Mouse (Mus musculus) forebrain, embryonic 16.5 days (tissue): ENCODE measurements around the gene Sapcd1. TPM values are rescaled to one million over a fixed set of nuclear protein-coding genes. Genes with fewer than 3 reads are reported as not detected.

Experiments used
- ATAC-seq: fragments of 200-750 bp; cut with Nextera tagmentation; 2 replicates; pipeline ENCODE4 v1.8.0; 2017; ENCODE audit warnings: mild to moderate bottlenecking, moderate library complexity
- H3K27ac ChIP-seq: fragments of 300-500 bp; sonication (generic); 2 replicates; pipeline ENCODE4 v1.5.1; 2014; ENCODE audit warnings: low read length, control low read depth
- H3K27me3 ChIP-seq: fragments of 300-500 bp; sonication (generic); replicated peaks from 2 replicates; pipeline ENCODE4 v1.6.1; 2014; ENCODE audit warnings: low read length; ENCODE audit not compliant: control insufficient read depth, insufficient read depth
- H3K36me3 ChIP-seq: fragments of 300-500 bp; sonication (generic); 2 replicates; pipeline ENCODE4 v1.6.1; 2014; ENCODE audit not compliant: control insufficient read depth, insufficient read depth
- H3K4me1 ChIP-seq: fragments of 300-500 bp; sonication (generic); replicated peaks from 2 replicates; pipeline ENCODE4 v1.6.1; 2014; ENCODE audit warnings: low read length; ENCODE audit not compliant: control insufficient read depth, insufficient read depth
- H3K4me2 ChIP-seq: fragments of 300-500 bp; sonication (generic); 2 replicates; pipeline ENCODE4 v1.6.1; 2014; ENCODE audit warnings: mild to moderate bottlenecking, low read length, control low read depth
- H3K4me3 ChIP-seq: fragments of 300-500 bp; sonication (generic); replicated peaks from 2 replicates; pipeline ENCODE4 v1.5.1; 2014; ENCODE audit warnings: mild to moderate bottlenecking, low read length, control low read depth
- H3K9ac ChIP-seq: fragments of 300-500 bp; sonication (generic); replicated peaks from 2 replicates; pipeline ENCODE4 v1.6.1; 2014; ENCODE audit warnings: low read depth, low read length, control low read depth
- H3K9me3 ChIP-seq: fragments of 300-500 bp; sonication (generic); 2 replicates; pipeline ENCODE4 v1.6.1; 2016; ENCODE audit warnings: low read length; ENCODE audit not compliant: control insufficient read depth
- WGBS: fragments of 180-500 bp; shearing (Covaris S2); extraction: QIAGEN DNeasy Blood & Tissue Kit; methylation state at CpG from one replicate; pipeline ENCODE4 v1.1.7; 2014; 5-methylcytosine and 5-hydroxymethylcytosine counted together
- polyA plus RNA-seq: library from polyadenylated mRNA; unstranded; fragments of >200 nt; fragmentation: Nextera tagmentation; extraction: Ambion mirVana; gene quantifications from 2 replicates; pipeline ENCODE4 v1.2.1, GENCODE M21; 2015

Sapcd1 gene
- polyA plus RNA-seq, 1 experiment from 2014 or later = 2.7 TPM

DNA sequence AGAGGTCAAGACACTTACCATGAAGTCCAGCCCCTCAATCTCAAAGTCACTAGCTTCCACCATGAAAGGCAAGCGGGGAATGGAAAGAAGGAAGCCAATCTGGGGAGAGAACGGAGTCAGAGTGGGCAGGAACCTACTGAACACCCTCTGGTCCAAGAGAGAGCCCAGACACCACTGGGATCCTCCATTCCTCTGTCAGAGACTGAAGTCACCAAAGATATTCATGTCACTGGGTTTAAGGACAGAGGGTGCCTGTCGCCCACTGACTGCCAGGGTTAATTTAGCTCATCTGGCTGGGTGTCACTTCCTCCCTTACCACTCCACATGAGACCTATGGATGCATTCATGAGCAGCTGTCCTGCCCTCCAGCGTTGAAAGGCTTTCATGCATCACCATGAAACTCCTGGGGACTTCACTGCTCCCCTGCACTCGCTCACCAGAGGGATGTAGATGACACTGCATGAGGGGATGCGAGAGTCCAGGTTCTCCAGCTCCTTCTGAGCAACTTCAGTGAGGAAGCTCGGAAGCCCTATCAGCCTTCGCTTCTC, 4.6 kb upstream of the Sapcd1 start:
- H3K36me3 ChIP-seq = no peaks in the 10 kb centered on the region
- no peak overlapping the region for H3K27ac ChIP-seq
- H3K9me3 ChIP-seq = no peaks in the 10 kb centered on the region
- no peak overlapping the region for H3K4me2 ChIP-seq
- no peaks in the 10 kb centered on the region for H3K27me3 ChIP-seq
- H3K4me1 ChIP-seq = peaks cover 6% of the 10 kb centered on the region
- no peak for ATAC-seq
- H3K9ac ChIP-seq = no peak overlapping the region
- H3K4me3 ChIP-seq = no peak overlapping the region
- WGBS = 77% methylated on average over 8 of the region's 8 CpGs

DNA sequence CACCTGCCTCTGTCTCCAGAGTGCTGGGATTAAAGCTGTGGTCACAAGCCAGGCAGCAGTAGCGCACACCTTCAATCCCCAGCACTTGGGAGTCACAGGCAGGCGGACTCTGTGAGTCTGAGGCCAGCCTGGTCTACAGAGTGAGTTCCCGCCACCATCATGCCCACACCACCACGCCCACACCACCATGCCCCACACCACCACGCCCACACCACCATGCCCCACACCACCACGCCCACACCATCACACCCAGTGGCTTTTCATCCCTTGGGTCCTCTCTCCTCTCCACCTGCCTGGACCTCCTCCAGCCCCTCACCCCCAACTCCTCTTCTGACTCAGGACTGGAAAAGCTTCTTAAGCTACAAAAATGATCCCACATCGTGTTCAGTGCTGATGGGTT, 4.1 kb upstream of the Sapcd1 start:
- Histone ChIP-seq H3K4me3 (no peak overlapping the region), H3K27ac (no peak overlapping the region), H3K4me2 (no peak overlapping the region), H3K9ac (no peak overlapping the region), H3K4me1 (peaks cover 12% of the 10 kb centered on the region), H3K27me3 (no peaks in the 10 kb centered on the region), H3K36me3 (no peaks in the 10 kb centered on the region), H3K9me3 (no peaks in the 10 kb centered on the region)
- ATAC-seq = no peak
- WGBS = 89% methylated on average over 7 of the region's 7 CpGs

DNA sequence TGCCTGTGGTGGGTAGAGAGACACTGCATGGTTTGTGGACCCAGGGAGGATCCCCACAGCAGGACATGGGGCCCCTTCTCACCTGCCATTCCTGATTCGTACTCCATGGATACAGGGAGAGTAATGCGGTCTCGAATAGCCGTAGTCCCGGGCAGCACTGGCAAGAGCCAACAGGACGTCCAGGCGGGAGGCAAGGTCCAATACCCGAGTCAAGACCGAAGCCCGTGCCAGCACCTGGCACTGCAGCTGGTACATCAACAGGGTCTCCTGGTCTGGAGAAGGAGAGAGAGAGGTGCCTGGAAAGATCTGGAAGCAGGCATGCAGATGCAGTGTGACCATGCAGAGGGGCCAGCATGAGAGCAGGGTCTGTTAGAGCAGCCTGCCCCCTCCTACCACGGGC, 3.5 kb upstream of the Sapcd1 start:
- no peak overlapping the region for H3K4me3 ChIP-seq
- no peaks in the 10 kb centered on the region for H3K36me3 ChIP-seq
- no peaks in the 10 kb centered on the region for H3K9me3 ChIP-seq
- no peak overlapping the region for H3K4me2 ChIP-seq
- peaks cover 16% of the 10 kb centered on the region for H3K4me1 ChIP-seq
- no peak overlapping the region for H3K9ac ChIP-seq
- WGBS = 89% methylated on average over 11 of the region's 11 CpGs
- H3K27ac ChIP-seq = no peak overlapping the region
- no peaks in the 10 kb centered on the region for H3K27me3 ChIP-seq
- no peak for ATAC-seq

DNA sequence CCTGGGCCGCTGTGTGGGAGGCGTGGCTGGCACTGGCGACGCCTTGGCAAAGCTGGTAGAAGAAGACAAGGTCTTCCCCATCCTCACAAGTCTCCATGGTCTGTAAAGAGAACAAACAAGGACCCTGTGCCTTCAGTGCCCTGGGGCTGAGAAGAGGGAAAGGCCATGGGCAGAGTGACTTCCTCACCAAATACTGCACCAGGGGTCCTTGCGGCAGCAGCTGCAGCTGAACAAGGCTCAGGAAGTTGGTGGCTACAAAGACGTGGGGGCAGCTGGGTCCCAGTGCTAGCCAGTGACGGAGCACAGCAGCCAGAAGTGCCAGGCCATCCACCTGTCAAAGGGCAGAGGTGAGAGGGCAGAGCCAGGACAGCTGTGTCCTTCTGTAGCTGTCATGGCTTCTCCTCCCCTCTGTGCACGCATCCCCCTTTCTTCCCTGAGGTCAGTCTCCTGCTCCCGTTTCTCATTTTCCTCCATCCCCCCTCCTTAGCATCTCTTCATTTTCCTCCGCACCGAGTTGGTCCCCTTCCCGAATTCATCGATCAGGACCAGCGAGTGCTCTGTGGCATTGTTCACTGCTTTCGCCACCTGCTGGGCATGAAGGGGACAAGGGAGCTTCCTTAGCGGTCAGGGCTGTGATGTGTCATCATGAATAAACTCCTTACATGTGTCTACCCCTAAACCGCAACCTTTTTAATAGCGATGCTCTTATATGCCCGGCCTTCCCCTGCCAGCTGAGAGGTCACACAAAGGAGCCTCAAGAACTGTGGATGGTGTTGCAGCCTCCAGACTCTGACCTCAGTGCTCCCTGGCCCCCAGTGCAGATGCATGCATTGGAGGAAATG, 2.1 kb upstream of the Sapcd1 start:
- Histone ChIP-seq H3K4me1 (peaks cover 19% of the 10 kb centered on the region), H3K27ac (no peak overlapping the region), H3K9me3 (no peaks in the 10 kb centered on the region), H3K4me3 (no peak overlapping the region), H3K27me3 (no peaks in the 10 kb centered on the region), H3K9ac (no peak overlapping the region), H3K4me2 (no peak overlapping the region), H3K36me3 (no peaks in the 10 kb centered on the region)
- no peak for ATAC-seq
- WGBS = 35% methylated on average over 19 of the region's 19 CpGs

DNA sequence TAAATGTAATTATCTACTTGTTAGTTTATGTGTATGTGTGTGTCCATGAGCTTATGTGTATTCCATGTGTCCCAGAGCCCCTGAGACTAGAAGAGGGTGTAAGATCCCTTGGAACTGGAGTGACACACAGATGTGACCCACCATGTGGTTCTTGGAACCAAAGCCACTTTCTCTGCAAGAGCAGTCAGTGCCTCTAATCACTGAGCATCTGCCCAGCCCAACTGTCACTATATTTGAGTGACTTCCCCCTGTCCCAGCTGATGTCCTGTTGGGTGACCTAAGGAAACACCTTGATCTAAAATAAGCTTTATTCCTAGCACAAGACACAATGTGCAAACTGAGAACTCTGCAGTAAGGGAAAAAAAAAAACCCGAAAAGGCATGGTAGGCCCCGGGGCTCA, 499 bp upstream of the Sapcd1 start:
- Histone ChIP-seq H3K4me2 (no peak overlapping the region), H3K4me1 (peaks cover 19% of the 10 kb centered on the region), H3K9me3 (no peaks in the 10 kb centered on the region), H3K27me3 (no peaks in the 10 kb centered on the region), H3K9ac (no peak overlapping the region), H3K36me3 (no peaks in the 10 kb centered on the region), H3K4me3 (no peak overlapping the region), H3K27ac (no peak overlapping the region)
- WGBS = 86% methylated on average over 2 of the region's 2 CpGs
- no peak for ATAC-seq

DNA sequence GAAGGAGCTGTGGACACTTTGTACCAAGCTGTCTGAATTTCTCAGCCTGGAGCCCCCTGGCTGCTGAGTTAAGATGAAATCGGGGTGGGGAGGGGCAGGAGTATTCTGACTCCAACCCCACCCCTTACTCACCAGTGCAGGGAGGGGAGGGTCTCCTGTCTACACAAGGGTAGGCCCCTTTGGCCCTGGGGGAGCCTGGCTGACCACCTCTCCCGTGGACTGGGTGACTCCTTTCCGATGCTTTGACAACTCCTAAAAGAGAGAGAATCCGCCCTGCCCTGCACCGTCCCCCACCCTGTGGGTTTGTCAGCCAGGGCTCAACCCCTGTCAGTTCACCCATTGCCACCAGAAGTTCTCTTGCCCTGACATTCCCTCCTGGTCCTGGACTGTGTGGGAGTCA, 1.6 kb downstream of the Sapcd1 start:
- no peak overlapping the region for H3K4me2 ChIP-seq

DNA sequence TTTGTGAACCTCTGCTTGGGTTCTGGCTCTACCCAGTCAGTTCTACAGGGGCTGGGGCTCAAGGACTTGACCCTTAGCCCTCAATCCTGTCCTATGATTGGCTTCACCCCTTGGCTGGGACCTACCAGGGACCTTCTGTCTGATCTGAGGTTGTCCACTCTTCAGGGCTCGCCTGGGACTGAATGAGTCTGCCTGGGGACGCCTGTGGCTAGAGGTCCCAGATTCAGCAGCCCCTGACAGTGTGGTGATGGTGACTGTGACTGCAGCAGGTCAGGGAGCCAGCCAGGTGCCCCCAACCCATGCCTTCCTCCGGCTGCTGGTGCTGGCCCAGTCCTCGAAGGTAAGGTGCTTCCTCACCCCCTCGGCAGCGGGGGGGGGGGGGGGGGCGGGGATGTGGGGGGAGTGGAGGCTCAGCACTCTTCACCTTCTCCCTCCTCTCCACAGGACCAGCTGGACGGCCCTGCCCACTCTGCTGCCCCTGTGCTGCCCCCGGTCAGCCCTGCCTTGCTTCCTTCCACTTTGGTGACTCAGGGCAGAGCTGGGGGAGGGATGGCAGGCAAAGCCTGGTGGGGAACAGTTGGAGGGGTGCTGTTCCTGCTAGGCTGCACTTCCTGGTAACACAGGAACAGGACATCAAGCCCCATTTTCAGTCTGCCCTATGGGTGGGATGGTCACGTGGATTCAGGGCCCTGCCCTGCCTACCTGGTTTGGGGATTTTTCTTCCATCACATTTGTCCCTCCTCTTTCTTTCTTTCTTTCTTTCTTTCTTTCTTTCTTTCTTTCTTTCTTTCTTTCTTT, 2.9 kb downstream of the Sapcd1 start:
- Histone ChIP-seq H3K4me3 (no peak overlapping the region), H3K36me3 (no peaks in the 10 kb centered on the region), H3K27ac (no peak overlapping the region), H3K27me3 (no peaks in the 10 kb centered on the region), H3K9ac (no peak overlapping the region), H3K4me2 (no peak overlapping the region), H3K4me1 (peaks cover 25% of the 10 kb centered on the region), H3K9me3 (no peaks in the 10 kb centered on the region)
- WGBS = 79% methylated on average over 5 of the region's 10 CpGs
- ATAC-seq = no peak

More for the DNA sequence above, 1.6 kb downstream of the Sapcd1 start:
- H3K9me3 ChIP-seq = no peaks in the 10 kb centered on the region
- H3K4me1 ChIP-seq = peaks cover 25% of the 10 kb centered on the region
- no peak overlapping the region for H3K4me3 ChIP-seq
- H3K9ac ChIP-seq = no peak overlapping the region
- no peaks in the 10 kb centered on the region for H3K27me3 ChIP-seq
- ATAC-seq = no peak
- H3K36me3 ChIP-seq = no peaks in the 10 kb centered on the region
- no peak overlapping the region for H3K27ac ChIP-seq
- 84% methylated on average over 5 of the region's 5 CpGs for WGBS

DNA sequence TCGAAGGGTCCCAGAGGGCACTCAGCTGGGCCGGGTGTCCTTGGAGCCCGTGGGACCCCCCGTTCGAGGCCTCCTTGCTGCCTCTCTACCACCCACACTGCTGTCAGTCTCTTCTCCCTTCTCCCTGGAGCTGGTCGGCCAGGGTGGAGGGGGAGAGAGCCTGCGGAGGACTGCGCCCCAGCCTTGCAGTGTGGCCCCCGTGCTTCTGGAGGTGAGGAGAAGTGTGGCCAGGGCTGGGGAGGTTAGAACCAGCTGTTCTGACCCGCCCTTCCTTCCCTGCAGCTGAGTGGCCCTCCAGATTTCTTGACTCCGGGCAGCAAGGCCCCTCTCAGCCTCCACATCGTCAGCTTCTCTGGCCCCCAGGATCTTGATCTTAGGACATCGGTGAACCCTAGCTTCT, 3.6 kb downstream of the Sapcd1 start:
- Histone ChIP-seq H3K9me3 (no peaks in the 10 kb centered on the region), H3K4me1 (peaks cover 22% of the 10 kb centered on the region), H3K36me3 (no peaks in the 10 kb centered on the region), H3K9ac (no peak overlapping the region), H3K27me3 (no peaks in the 10 kb centered on the region), H3K4me3 (no peak overlapping the region), H3K27ac (no peak overlapping the region), H3K4me2 (no peak overlapping the region)
- ATAC-seq = no peak
- 74% methylated on average over 13 of the region's 13 CpGs for WGBS

DNA sequence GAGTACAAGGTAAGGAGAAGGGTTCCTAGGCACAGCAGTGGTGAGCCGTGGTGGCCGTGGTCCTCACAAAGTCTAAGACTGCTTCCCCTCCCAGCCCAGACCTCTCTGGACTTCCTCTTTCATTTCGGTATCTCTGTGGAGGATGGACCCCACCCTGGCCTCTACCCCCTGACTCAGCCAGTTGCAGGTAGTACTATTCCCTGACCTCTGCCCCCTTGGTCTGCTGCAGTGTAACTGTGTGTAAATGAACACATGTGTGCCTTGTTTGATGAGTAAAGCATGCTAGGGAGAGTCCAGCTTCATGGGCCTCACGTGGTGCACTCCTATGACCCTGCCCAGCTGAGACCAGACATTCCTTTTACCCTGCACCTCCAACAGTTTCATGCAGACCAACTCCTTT, 4.1 kb downstream of the Sapcd1 start:
- Histone ChIP-seq H3K9ac (no peak overlapping the region), H3K27ac (no peak overlapping the region), H3K36me3 (no peaks in the 10 kb centered on the region), H3K4me2 (no peak overlapping the region), H3K9me3 (no peaks in the 10 kb centered on the region), H3K27me3 (no peaks in the 10 kb centered on the region), H3K4me3 (no peak overlapping the region), H3K4me1 (peaks cover 22% of the 10 kb centered on the region)
- no peak for ATAC-seq
- 90% methylated on average over 4 of the region's 4 CpGs for WGBS
